Mouse (Mus musculus): ENCODE measurements around the gene Npy. TPM values are rescaled to one million over a fixed set of nuclear protein-coding genes. Genes with fewer than 3 reads are reported as not detected.

Npy gene
- polyA plus RNA-seq (2014; fragmentation: Illumina TruSeq; extraction: RNeasy Lipid Tissue Mini Kit (QIAGEN cat#74804); ENCODE audit: low replicate concordance): 3.0 TPM

DNA sequence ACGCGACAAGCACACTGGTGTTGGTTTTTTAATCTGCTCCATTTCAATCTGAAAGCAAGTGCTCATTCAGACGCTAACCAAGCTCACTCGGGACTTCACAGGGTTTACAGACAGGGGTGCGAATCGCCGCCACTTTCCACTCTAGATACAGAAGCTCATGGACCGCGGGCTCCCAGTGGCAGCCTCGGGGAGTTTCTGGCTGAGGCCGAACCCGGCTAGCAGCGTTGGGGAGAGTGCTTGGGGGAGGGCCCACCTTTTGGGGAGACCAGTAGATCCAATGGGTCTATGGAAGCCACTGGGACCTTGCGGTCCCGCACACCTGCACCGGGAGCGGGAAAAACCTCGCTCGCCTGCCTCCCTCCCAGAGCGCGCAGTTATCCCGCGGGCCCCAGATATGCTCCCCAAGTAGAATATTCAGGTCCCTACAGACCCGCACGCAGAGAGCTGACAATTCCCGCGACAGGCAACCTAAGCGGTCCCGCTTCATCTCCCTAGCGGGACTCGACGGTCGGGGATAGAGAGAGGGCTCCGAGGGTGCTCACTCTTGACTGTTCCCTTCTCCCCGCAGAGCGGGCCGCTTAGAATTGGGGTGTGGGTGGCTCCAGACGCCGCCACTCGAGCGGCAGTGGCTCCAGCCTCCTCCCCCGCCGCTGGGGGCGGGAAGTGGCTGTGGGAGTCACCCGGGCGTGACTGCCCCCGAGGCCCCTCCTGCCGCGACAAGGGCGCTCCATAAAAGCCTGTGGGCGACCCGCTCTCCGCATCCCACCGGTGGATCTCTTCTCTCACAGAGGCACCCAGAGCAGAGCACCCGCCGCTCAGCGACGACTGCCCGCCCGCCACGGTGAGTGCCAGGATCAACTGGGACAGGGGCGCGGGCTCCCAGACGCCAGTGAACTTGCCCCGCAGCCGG lies at the start of gene Npy:
Gene Npy, plus strand, starts transcription at position 750 of the 910 bp plus-strand sequence.

